Mouse (Mus musculus) embryonic facial prominence, embryonic 13.5 days (tissue): Measurements from ENCODE around the gene Krt88. TPM values are rescaled to one million over a fixed set of nuclear protein-coding genes. Genes with fewer than 3 reads are reported as not detected.

Source experiments
- polyA plus RNA-seq: library from polyadenylated mRNA; unstranded; fragments of >200 nt; fragmentation: Nextera tagmentation; extraction: Ambion mirVana; gene quantifications from 2 replicates; pipeline ENCODE4 v1.2.1, GENCODE M21; 2015

Krt88 gene
- polyA plus RNA-seq, 1 experiment from 2014 or later, result not detected

Other genes starting within 250 kb of the Krt88 start
- gene Grasp, start 223.6 kb upstream of the Krt88 start, polyA plus RNA-seq, result 7.4 and 8.0 TPM in 2 replicates
- 9.1 and 9.5 TPM in 2 replicates for gene Nr4a1, start 193.5 kb upstream of the Krt88 start, polyA plus RNA-seq
- 65.9 and 68.4 TPM in 2 replicates for gene Atg101, start 163.5 kb upstream of the Krt88 start, polyA plus RNA-seq
- 0.56 and 0.60 TPM in 2 replicates for gene 6030408B16Rik, start 154.5 kb upstream of the Krt88 start, polyA plus RNA-seq
- gene Krt80, start 77.6 kb upstream of the Krt88 start, polyA plus RNA-seq, result 2.5 and 3.1 TPM in 2 replicates
- gene Krt7, start 36.7 kb upstream of the Krt88 start, polyA plus RNA-seq, result 19.6 and 23.1 TPM in 2 replicates
- gene Krt87, start 8.9 kb upstream of the Krt88 start, polyA plus RNA-seq, result 0.55 and 0.66 TPM in 2 replicates
- gene Krt81, start 16.0 kb downstream of the Krt88 start, polyA plus RNA-seq, result not detected in 2 replicates
- 0.22 TPM in 1 of 2 replicates, not detected in the other for gene Krt86, start 25.7 kb downstream of the Krt88 start, polyA plus RNA-seq
- gene Krt83, start 43.8 kb downstream of the Krt88 start, polyA plus RNA-seq, result not detected in 2 replicates
- 1.0 TPM in 1 of 2 replicates, not detected in the other for gene Gm49425, start 69.5 kb downstream of the Krt88 start, polyA plus RNA-seq
- gene Krt84, start 85.1 kb downstream of the Krt88 start, polyA plus RNA-seq, result not detected in 2 replicates
- gene Krt82, start 102.9 kb downstream of the Krt88 start, polyA plus RNA-seq, result not detected in 2 replicates
- 0.15 and 0.40 TPM in 2 replicates for gene Krt90, start 115.2 kb downstream of the Krt88 start, polyA plus RNA-seq
- gene Krt75, start 126.2 kb downstream of the Krt88 start, polyA plus RNA-seq, result 0.96 and 1.6 TPM in 2 replicates
- not detected in 2 replicates for gene Gm5414, start 180.4 kb downstream of the Krt88 start, polyA plus RNA-seq
- gene Gm5478, start 199.6 kb downstream of the Krt88 start, polyA plus RNA-seq, result not detected in 2 replicates
- gene Krt6b, start 232.5 kb downstream of the Krt88 start, polyA plus RNA-seq, result 0.41 TPM in 1 of 2 replicates, not detected in the other
- 29.7 and 31.8 TPM in 2 replicates for gene Krt6a, start 246.6 kb downstream of the Krt88 start, polyA plus RNA-seq